Mouse (Mus musculus): ENCODE measurements around the gene Kif15. TPM values are rescaled to one million over a fixed set of nuclear protein-coding genes. Genes with fewer than 3 reads are reported as not detected.

Gene Kif15
- 8.0 and 13.6 TPM in 2 replicates for polyA plus RNA-seq (2014; fragmentation: Nextera tagmentation; extraction: Ambion mirVana)

GRCm38 (mm10) chr9:122950643-122951475 lies at the start of gene Kif15, which contains the start of gene 1110059G10Rik:
Kif15 (plus strand) TSS chr9:122951046.
1110059G10Rik (minus strand) TSS chr9:122951000.
- peak within 1 kb of the TSS; percentile 58 for H3K9ac ChIP-seq (replicated peaks; ENCODE audit: low read length)
- no peaks in the 10 kb centered on the region for H3K9me3 ChIP-seq (ENCODE audit: control insufficient read depth, low read length)
- WGBS, result under 1% methylated on average over 64 of the region's 64 CpGs
- DNase-seq (peak; percentile 97), ATAC-seq (ENCODE audit: low FRiP score, low TSS enrichment) (peak; percentile 97)
- peaks cover 18% of the 10 kb centered on the region for H3K36me3 ChIP-seq (ENCODE audit: control insufficient read depth, insufficient read depth, low read length)
- H3K4me3 ChIP-seq (replicated peaks; ENCODE audit: low read depth, low read length), result peak within 1 kb of the TSS; percentile 68
- peak within 1 kb of the TSS; percentile 70 for H3K27ac ChIP-seq (replicated peaks; ENCODE audit: low read depth, low read length)
- peaks cover 8% of the 10 kb centered on the region; the same call in 1 of the 2 replicates for H3K4me1 ChIP-seq (ENCODE audit: control insufficient read depth, insufficient read depth, low read length)
- no peaks in the 10 kb centered on the region for H3K27me3 ChIP-seq (ENCODE audit: control insufficient read depth, insufficient read depth, low read length)
- peak within 1 kb of the TSS; percentile 81 for H3K4me2 ChIP-seq (ENCODE audit: low read length)

DNA sequence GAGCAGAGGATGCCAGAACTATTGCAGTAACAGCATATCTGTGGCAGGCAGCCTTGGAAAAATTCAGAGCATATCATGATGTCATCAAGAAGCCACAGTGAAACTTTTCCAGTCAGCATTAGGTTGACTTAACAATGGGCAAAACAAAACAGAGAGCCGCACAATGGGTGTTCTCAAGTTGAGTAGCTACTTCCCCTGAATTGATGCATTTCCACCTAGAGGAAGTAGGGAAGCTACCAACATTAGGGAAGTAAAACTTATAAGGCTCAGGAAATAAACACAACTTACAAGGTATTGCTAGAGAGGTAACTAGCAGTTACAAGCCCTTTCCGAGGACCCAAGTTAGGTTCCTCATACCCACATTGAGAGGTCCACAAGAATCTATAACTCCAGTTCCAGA lies 49.8 kb upstream of the Kif15 start:
- ATAC-seq (ENCODE audit: low FRiP score, low TSS enrichment), result no peak
- Histone ChIP-seq H3K36me3 (ENCODE audit: control insufficient read depth, insufficient read depth, low read length) (peaks cover under 1% of the 10 kb centered on the region; the same call in 1 of the 2 replicates), H3K27me3 (ENCODE audit: control insufficient read depth, insufficient read depth, low read length) (no peaks in the 10 kb centered on the region), H3K9me3 (ENCODE audit: control insufficient read depth, low read length) (no peaks in the 10 kb centered on the region), H3K4me3 (replicated peaks; ENCODE audit: low read depth, low read length) (no peak overlapping the region), H3K4me1 (ENCODE audit: control insufficient read depth, insufficient read depth, low read length) (peaks cover 18% of the 10 kb centered on the region), H3K27ac (replicated peaks; ENCODE audit: low read depth, low read length) (no peak overlapping the region), H3K9ac (replicated peaks; ENCODE audit: low read length) (no peak overlapping the region), H3K4me2 (ENCODE audit: low read length) (no peak overlapping the region)
- no peak for DNase-seq
- WGBS, result 99% methylated on average over 2 of the region's 2 CpGs

DNA sequence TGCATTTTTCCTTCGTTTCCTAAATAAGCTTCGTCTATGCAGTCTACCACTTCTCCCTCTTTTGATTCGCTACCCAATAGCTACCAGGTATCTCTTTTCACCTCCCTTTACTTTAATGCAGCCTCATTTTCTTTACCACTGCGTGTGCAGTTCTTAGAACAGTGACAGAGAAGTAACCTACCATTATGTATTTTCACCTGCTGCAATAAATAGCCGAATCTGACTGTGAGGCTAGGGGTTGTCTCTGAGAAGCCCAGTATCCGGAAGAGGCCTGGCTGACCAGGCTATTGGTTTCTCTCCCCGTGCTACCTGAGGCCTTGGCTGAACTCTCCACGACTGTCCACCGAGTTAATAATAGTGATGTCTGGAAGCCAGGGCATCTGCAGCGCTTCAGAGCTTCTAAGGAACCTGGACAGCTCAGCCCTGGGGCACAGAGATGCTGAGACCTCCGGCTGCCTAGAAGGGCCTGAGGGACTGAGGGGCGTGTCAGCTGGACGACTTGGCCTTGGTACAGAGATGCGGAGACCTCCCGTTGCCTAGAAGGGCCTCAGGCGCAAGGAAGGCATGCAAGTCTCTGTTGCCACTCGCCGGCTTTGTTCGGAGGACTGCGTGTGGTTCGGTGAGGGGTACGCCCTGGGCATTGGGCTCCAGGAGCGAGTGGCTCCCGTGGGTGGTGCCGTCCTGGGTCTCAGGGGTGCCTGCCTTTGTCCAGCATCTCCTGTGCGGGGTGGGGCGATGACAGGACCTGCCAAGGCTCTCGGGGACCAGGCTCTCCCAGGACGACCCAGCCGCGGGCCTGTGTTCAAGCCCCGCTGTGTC lies 47.9 kb upstream of the Kif15 start:
- Histone ChIP-seq H3K9ac (replicated peaks; ENCODE audit: low read length) (peak overlapping the region; percentile 86), H3K9me3 (ENCODE audit: control insufficient read depth, low read length) (no peaks in the 10 kb centered on the region), H3K4me2 (ENCODE audit: low read length) (peak overlapping the region; percentile 69), H3K4me3 (replicated peaks; ENCODE audit: low read depth, low read length) (peak overlapping the region; percentile 52), H3K4me1 (ENCODE audit: control insufficient read depth, insufficient read depth, low read length) (peaks cover 18% of the 10 kb centered on the region), H3K36me3 (ENCODE audit: control insufficient read depth, insufficient read depth, low read length) (peaks cover 10% of the 10 kb centered on the region; the same call in 1 of the 2 replicates), H3K27me3 (ENCODE audit: control insufficient read depth, insufficient read depth, low read length) (no peaks in the 10 kb centered on the region), H3K27ac (replicated peaks; ENCODE audit: low read depth, low read length) (peak overlapping the region; percentile 72)
- DNase-seq (peak; percentile 91), ATAC-seq (ENCODE audit: low FRiP score, low TSS enrichment) (peak; percentile 95)
- WGBS, result 12% methylated on average over 32 of the region's 32 CpGs

- peak overlapping the region; percentile 72 for H3K4me2 ChIP-seq (ENCODE audit: low read length)
- H3K4me3 ChIP-seq (replicated peaks; ENCODE audit: low read depth, low read length), result peak overlapping the region; percentile 76
- ATAC-seq (ENCODE audit: low FRiP score, low TSS enrichment) (no peak), DNase-seq (peak; percentile 7)
- H3K9me3 ChIP-seq (ENCODE audit: control insufficient read depth, low read length), result no peaks in the 10 kb centered on the region
- H3K36me3 ChIP-seq (ENCODE audit: control insufficient read depth, insufficient read depth, low read length), result peaks cover 28% of the 10 kb centered on the region
- no peaks in the 10 kb centered on the region for H3K27me3 ChIP-seq (ENCODE audit: control insufficient read depth, insufficient read depth, low read length)
- WGBS, result 24% methylated on average over 3 of the region's 3 CpGs
- peak overlapping the region; percentile 95 for H3K9ac ChIP-seq (replicated peaks; ENCODE audit: low read length)
- H3K27ac ChIP-seq (replicated peaks; ENCODE audit: low read depth, low read length), result peak overlapping the region; percentile 91
- peaks cover 10% of the 10 kb centered on the region for H3K4me1 ChIP-seq (ENCODE audit: control insufficient read depth, insufficient read depth, low read length)
These were observed 28.4 kb upstream of the Kif15 start for GRCm38 (mm10) chr9:122922436-122922835.

- Histone ChIP-seq H3K27ac (replicated peaks; ENCODE audit: low read depth, low read length) (peak within 1 kb of the TSS; percentile 91), H3K9ac (replicated peaks; ENCODE audit: low read length) (peak within 1 kb of the TSS; percentile 95), H3K4me3 (replicated peaks; ENCODE audit: low read depth, low read length) (peak within 1 kb of the TSS; percentile 76), H3K4me2 (ENCODE audit: low read length) (peak within 1 kb of the TSS; percentile 72), H3K36me3 (ENCODE audit: control insufficient read depth, insufficient read depth, low read length) (peaks cover 33% of the 10 kb centered on the region), H3K4me1 (ENCODE audit: control insufficient read depth, insufficient read depth, low read length) (peaks cover 10% of the 10 kb centered on the region), H3K27me3 (ENCODE audit: control insufficient read depth, insufficient read depth, low read length) (no peaks in the 10 kb centered on the region), H3K9me3 (ENCODE audit: control insufficient read depth, low read length) (no peaks in the 10 kb centered on the region)
- DNase-seq (peak; percentile 93), ATAC-seq (ENCODE audit: low FRiP score, low TSS enrichment) (peak; percentile 98)
- WGBS, result under 1% methylated on average over 43 of the region's 43 CpGs
These were observed 27.9 kb upstream of the Kif15 start, which contains the start of gene Zfp105 for GRCm38 (mm10) chr9:122922936-122923381. Zfp105 (plus strand) TSS chr9:122923072.

GRCm38 (mm10) chr9:122928915-122929314 lies 21.9 kb upstream of the Kif15 start:
- no peaks in the 10 kb centered on the region for H3K9me3 ChIP-seq (ENCODE audit: control insufficient read depth, low read length)
- H3K27me3 ChIP-seq (ENCODE audit: control insufficient read depth, insufficient read depth, low read length), result no peaks in the 10 kb centered on the region
- no peak for ATAC-seq (ENCODE audit: low FRiP score, low TSS enrichment)
- 88% methylated on average over 3 of the region's 3 CpGs for WGBS
- no peak overlapping the region for H3K4me3 ChIP-seq (replicated peaks; ENCODE audit: low read depth, low read length)
- H3K36me3 ChIP-seq (ENCODE audit: control insufficient read depth, insufficient read depth, low read length), result peaks cover 81% of the 10 kb centered on the region
- no peak overlapping the region for H3K4me2 ChIP-seq (ENCODE audit: low read length)
- H3K27ac ChIP-seq (replicated peaks; ENCODE audit: low read depth, low read length), result no peak overlapping the region
- H3K4me1 ChIP-seq (ENCODE audit: control insufficient read depth, insufficient read depth, low read length), result peaks cover under 1% of the 10 kb centered on the region
- H3K9ac ChIP-seq (replicated peaks; ENCODE audit: low read length), result no peak overlapping the region
- no peak for DNase-seq

DNA sequence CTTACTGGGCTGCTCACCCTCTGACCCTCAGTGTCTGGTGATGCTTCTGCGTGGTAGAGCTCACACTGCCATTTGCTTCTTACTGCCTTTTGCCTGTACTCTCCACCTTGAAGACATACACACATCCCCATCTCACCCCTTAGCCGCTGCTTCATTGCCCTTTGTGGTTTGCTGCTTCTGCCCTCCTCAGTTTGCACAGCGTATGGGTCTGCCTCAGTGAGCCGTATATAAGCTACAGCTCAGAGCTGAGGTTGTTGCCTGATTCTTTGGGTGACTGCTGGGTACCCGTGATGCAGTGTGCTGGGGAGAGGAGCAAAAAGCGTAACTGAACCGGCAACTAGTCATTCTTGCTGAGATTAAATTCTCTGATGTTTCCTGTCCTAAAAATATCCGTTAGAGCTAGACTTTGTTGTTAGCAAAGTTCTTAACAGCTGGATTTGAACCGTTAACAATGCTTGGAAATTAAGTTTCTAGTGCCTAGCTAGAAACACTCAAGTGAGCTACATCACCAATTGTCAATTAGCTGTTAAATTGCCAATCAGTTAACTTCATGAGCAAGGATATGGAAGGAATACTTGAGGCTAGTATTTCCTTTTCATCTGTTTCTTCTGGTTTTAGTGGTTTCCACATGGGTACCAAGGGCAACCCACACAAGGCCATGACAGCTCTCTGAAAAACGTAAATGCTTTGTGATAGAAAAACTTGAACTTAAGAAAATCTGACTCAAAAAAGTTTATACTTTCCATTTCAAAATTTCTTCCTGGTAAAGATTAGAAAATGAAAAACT lies 47.8 kb downstream of the Kif15 start:
- no peak overlapping the region for H3K4me3 ChIP-seq (replicated peaks; ENCODE audit: low read depth, low read length)
- no peak for DNase-seq
- H3K9ac ChIP-seq (replicated peaks; ENCODE audit: low read length), result no peak overlapping the region
- 95% methylated on average over 10 of the region's 10 CpGs for WGBS
- no peaks in the 10 kb centered on the region for H3K27me3 ChIP-seq (ENCODE audit: control insufficient read depth, insufficient read depth, low read length)
- no peaks in the 10 kb centered on the region for H3K4me1 ChIP-seq (ENCODE audit: control insufficient read depth, insufficient read depth, low read length)
- no peak for ATAC-seq (ENCODE audit: low FRiP score, low TSS enrichment)
- no peaks in the 10 kb centered on the region for H3K9me3 ChIP-seq (ENCODE audit: control insufficient read depth, low read length)
- H3K27ac ChIP-seq (replicated peaks; ENCODE audit: low read depth, low read length), result no peak overlapping the region
- H3K4me2 ChIP-seq (ENCODE audit: low read length), result no peak overlapping the region
- peaks cover 18% of the 10 kb centered on the region for H3K36me3 ChIP-seq (ENCODE audit: control insufficient read depth, insufficient read depth, low read length)

- Histone ChIP-seq H3K4me3 (replicated peaks; ENCODE audit: low read depth, low read length) (no peak overlapping the region), H3K27ac (replicated peaks; ENCODE audit: low read depth, low read length) (no peak overlapping the region), H3K27me3 (ENCODE audit: control insufficient read depth, insufficient read depth, low read length) (no peaks in the 10 kb centered on the region), H3K36me3 (ENCODE audit: control insufficient read depth, insufficient read depth, low read length) (peaks cover 18% of the 10 kb centered on the region), H3K9me3 (ENCODE audit: control insufficient read depth, low read length) (no peaks in the 10 kb centered on the region), H3K4me2 (ENCODE audit: low read length) (no peak overlapping the region), H3K4me1 (ENCODE audit: control insufficient read depth, insufficient read depth, low read length) (no peaks in the 10 kb centered on the region), H3K9ac (replicated peaks; ENCODE audit: low read length) (no peak overlapping the region)
- DNase-seq, result no peak
- ATAC-seq (ENCODE audit: low FRiP score, low TSS enrichment), result no peak
- WGBS, result 95% methylated on average over 4 of the region's 4 CpGs
These were observed 48.3 kb downstream of the Kif15 start for GRCm38 (mm10) chr9:122999193-122999586.

Data from midbrain, embryonic 14.5 days (tissue).